Mouse (Mus musculus) olfactory bulb, adult 2 months (tissue): ENCODE data around the gene Gm42669.

Experiments used
- CTCF ChIP-seq: fragments of 200-500 bp; IDR thresholded peaks from 2 replicates; pipeline ENCODE4 v1.5.1; 2012; ENCODE audit warnings: low read depth, mild to moderate bottlenecking, low read length, moderate library complexity; ENCODE audit not compliant: insufficient read depth
- POLR2A ChIP-seq: fragments of 200-500 bp; IDR thresholded peaks from 2 replicates; pipeline ENCODE4 v1.6.1; 2012; ENCODE audit warnings: mild to moderate bottlenecking, low read depth, low read length, moderate library complexity; ENCODE audit not compliant: insufficient read depth

DNA sequence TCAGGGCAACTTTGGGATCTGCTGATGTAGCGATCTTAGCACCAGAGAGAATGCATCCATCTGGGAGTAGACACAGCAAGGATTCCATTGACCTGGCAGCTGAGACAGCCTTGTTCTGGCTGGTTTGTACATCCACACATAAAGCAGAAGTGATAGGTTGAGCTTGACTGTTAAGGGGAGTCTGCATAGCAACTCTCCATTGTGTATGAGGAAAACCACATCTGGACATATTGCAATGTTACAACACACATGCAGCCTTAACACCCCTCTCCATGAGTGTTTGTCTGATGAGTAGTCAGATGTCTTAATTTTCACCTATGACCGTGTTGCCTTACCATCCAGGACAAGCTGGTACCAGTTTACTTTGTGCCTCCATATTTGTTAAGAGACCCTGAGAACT, 14.9 kb upstream of the Gm42669 start:
- TF ChIP-seq CTCF (no peak), POLR2A (no peak)
